Mouse (Mus musculus) kidney, postnatal 0 days (tissue): Measurements from ENCODE around the gene Dppa1. TPM values are rescaled to one million over a fixed set of nuclear protein-coding genes. Genes with fewer than 3 reads are reported as not detected.
"Not testable (repeated sequence)": the region's sequence is repeated elsewhere in the genome, so short reads cannot be mapped to it uniquely, and the experiment has no call there.

ENCODE experiments used
- ATAC-seq: fragments of 200-750 bp; cut with Nextera tagmentation; replicated peaks from 2 replicates; pipeline ENCODE4 v1.8.0; 2017; ENCODE audit warnings: low read depth, moderate number of reproducible peaks, moderate TSS enrichment, moderate library complexity; ENCODE audit not compliant: low FRiP score
- DNase-seq: peaks from one replicate; pipeline ENCODE4 v3.0.0-alpha.2; 2016; ENCODE audit warnings: low spot score
- H3K27ac ChIP-seq: fragments of 300-500 bp; sonication (generic); 2 replicates; pipeline ENCODE4 v1.5.1; 2014; ENCODE audit warnings: mild to moderate bottlenecking
- H3K27me3 ChIP-seq: fragments of 300-500 bp; sonication (generic); 2 replicates; pipeline ENCODE4 v1.6.1; 2014; ENCODE audit warnings: low read length, mixed read lengths; ENCODE audit not compliant: insufficient read depth
- H3K36me3 ChIP-seq: fragments of 300-500 bp; sonication (generic); 2 replicates; pipeline ENCODE4 v1.6.1; 2014; ENCODE audit warnings: low read length, mixed read lengths; ENCODE audit not compliant: insufficient read depth
- H3K4me1 ChIP-seq: fragments of 300-500 bp; sonication (generic); replicated peaks from 2 replicates; pipeline ENCODE4 v1.6.1; 2014; ENCODE audit warnings: antibody characterized with exemption, low read length, mixed read lengths; ENCODE audit not compliant: insufficient read depth
- H3K4me2 ChIP-seq: fragments of 300-500 bp; sonication (generic); 2 replicates; pipeline ENCODE4 v1.6.1; 2014; ENCODE audit warnings: mild to moderate bottlenecking, low read length, moderate library complexity, mixed read lengths
- H3K4me3 ChIP-seq: fragments of 300-500 bp; sonication (generic); replicated peaks from 2 replicates; pipeline ENCODE4 v1.5.1; 2014; ENCODE audit warnings: low read depth, low read length
- H3K9ac ChIP-seq: fragments of 300-500 bp; sonication (generic); 2 replicates; pipeline ENCODE4 v1.6.1; 2014; ENCODE audit warnings: low read depth, low read length
- H3K9me3 ChIP-seq: fragments of 300-500 bp; sonication (generic); replicated peaks from 2 replicates; pipeline ENCODE4 v1.6.1; 2016; ENCODE audit warnings: low read length, inconsistent platforms, mixed read lengths
- CTCF ChIP-seq: IDR thresholded peaks from 2 replicates; pipeline ENCODE4 v1.5.1; 2016; ENCODE audit warnings: antibody characterized with exemption, low read depth, mild to moderate bottlenecking, moderate library complexity
- WGBS: fragments of 180-500 bp; shearing (Covaris S2); extraction: QIAGEN DNeasy Blood & Tissue Kit; methylation state at CpG from one replicate; pipeline ENCODE4 v1.1.7; 2014; 5-methylcytosine and 5-hydroxymethylcytosine counted together
- polyA plus RNA-seq: library from polyadenylated mRNA; unstranded; fragments of >200 nt; fragmentation: Nextera tagmentation; extraction: Ambion mirVana; gene quantifications from 2 replicates; pipeline ENCODE4 v1.2.1, GENCODE M21; 2015

The Dppa1 gene
- 0.07 and 0.54 TPM in 2 replicates for polyA plus RNA-seq

GRCm38 (mm10) chr11:46629211-46629795, at the start of gene Dppa1:
TSS of gene Dppa1 (minus strand) at chr11:46629261.
- no peak for DNase-seq

GRCm38 (mm10) chr11:46667938-46668337, 38.9 kb upstream of the Dppa1 start:
- no peak overlapping the region for H3K27ac ChIP-seq
- no peak overlapping the region for H3K9ac ChIP-seq
- ATAC-seq = no peak
- H3K9me3 ChIP-seq = no peaks in the 10 kb centered on the region
- no peak for DNase-seq
- no peaks in the 10 kb centered on the region for H3K4me1 ChIP-seq
- no peaks in the 10 kb centered on the region for H3K36me3 ChIP-seq
- H3K27me3 ChIP-seq = no peaks in the 10 kb centered on the region
- TF ChIP-seq CTCF = no peak
- 76% methylated on average over 2 of the region's 2 CpGs for WGBS
- H3K4me3 ChIP-seq = no peak overlapping the region
- H3K4me2 ChIP-seq = no peak overlapping the region

More at GRCm38 (mm10) chr11:46629211-46629795, at the start of gene Dppa1:
- H3K27me3 ChIP-seq = no peaks in the 10 kb centered on the region
- no peak for TF ChIP-seq CTCF
- no peak within 1 kb of the TSS for H3K4me3 ChIP-seq
- no peaks in the 10 kb centered on the region for H3K9me3 ChIP-seq
- no peaks in the 10 kb centered on the region for H3K36me3 ChIP-seq
- H3K4me2 ChIP-seq = no peak within 1 kb of the TSS
- 59% methylated on average over 2 of the region's 2 CpGs for WGBS
- no peak within 1 kb of the TSS for H3K9ac ChIP-seq
- ATAC-seq = no peak
- H3K4me1 ChIP-seq = no peaks in the 10 kb centered on the region
- no peak within 1 kb of the TSS for H3K27ac ChIP-seq

DNA sequence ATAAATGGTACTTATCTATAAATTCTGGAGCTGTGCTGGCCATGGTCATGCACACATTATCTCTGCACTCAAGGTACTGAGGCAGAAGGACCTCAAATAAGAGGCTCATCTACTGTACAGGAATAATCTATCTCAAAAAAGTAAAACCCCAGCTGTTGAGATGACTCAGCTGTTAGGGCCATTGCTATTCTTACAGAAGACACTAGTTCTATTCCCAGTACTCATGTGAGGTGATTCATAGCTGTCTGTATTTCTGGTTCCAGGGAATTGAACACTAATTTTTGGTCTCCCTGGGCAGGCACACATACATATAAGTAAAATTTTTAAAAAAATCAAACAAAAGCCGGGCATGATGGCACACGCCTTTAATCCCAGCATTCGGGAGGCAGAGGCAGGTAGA, 38.0 kb upstream of the Dppa1 start:
- ATAC-seq = no peak
- no peak for TF ChIP-seq CTCF
- 95% methylated on average over 3 of the region's 3 CpGs for WGBS

DNA sequence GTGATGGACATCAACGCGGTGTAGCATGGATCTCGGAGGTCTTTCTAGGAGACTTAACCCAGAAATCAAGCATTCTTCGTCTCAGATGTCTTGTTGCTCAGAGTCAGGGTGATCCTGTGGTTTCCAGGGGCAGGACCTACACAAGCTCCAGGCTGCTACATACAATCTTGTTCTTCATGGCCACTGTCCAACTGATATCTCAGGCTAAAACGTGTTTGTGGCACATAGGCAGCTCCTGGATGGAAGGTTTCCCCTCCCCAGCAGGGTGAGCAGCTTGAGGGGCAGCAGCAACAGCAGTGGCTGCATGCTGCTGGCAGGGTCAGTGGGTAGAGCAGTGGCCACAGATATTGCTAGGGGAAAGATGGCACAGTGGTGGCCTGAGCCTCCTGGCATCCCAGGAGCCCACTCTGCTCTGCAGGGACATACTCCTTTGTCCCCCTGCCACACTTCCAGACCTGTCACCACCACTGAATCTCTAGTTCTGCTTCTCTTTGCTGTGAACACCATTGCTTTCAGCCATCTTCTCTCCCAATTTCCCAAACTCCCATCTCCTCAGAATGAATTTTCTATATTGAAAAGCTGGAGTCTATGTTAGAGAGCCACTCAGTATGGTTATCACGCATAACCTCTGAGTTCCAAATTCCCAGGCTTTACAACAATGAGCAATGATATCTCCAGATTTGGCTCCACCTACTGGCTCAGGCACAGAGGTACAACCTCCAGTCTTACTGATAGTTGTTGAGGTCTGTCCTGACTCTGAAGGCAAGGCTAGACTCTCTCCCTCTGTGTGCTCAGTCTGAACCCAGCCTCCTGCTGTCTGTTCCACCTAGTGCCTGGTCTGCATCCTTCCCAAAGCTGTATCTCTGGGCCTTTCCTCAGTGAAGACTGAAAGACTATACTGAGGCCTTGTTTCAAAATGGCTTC, 36.8 kb upstream of the Dppa1 start:
- peak; percentile 52; the same call in 1 of the 2 replicates for ATAC-seq
- WGBS = 69% methylated on average over 6 of the region's 6 CpGs

More for the DNA sequence above, 38.0 kb upstream of the Dppa1 start:
- DNase-seq = no peak
- H3K36me3 ChIP-seq = no peaks in the 10 kb centered on the region
- no peak overlapping the region for H3K9ac ChIP-seq
- H3K4me3 ChIP-seq = no peak overlapping the region
- no peaks in the 10 kb centered on the region for H3K9me3 ChIP-seq
- no peak overlapping the region for H3K27ac ChIP-seq
- no peaks in the 10 kb centered on the region for H3K4me1 ChIP-seq
- H3K4me2 ChIP-seq = no peak overlapping the region
- H3K27me3 ChIP-seq = no peaks in the 10 kb centered on the region

DNA sequence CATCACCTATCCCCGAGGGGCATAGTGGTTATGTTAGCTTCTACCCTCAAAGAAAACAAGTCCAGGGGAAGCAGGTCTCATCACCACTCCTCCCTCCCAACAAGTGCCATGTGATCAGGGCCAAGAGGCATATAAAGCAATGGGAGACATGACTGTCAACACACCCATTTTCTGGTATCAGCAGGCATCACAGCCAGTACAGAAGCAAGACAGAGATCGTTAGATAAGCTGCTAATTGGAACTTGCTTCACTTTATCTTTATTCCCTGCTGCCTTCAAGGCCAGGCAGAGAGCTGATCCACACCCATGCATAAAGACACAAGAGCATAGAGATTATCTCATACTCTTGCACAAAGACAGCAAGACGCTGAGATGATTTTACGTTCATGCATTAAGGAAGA, 34.2 kb upstream of the Dppa1 start:
- Histone ChIP-seq H3K4me3 (no peak overlapping the region), H3K36me3 (no peaks in the 10 kb centered on the region), H3K27me3 (no peaks in the 10 kb centered on the region), H3K4me2 (no peak overlapping the region), H3K4me1 (no peaks in the 10 kb centered on the region), H3K9me3 (no peaks in the 10 kb centered on the region), H3K9ac (no peak overlapping the region), H3K27ac (no peak overlapping the region)
- TF ChIP-seq CTCF = no peak
- ATAC-seq (no peak), DNase-seq (no peak)
- 68% methylated on average over 4 of the region's 4 CpGs for WGBS

More for the DNA sequence above, 36.8 kb upstream of the Dppa1 start:
- H3K36me3 ChIP-seq = no peaks in the 10 kb centered on the region
- no peak overlapping the region for H3K4me3 ChIP-seq
- no peaks in the 10 kb centered on the region for H3K4me1 ChIP-seq
- peak; percentile 74 for TF ChIP-seq CTCF
- DNase-seq = peak; percentile 73
- no peaks in the 10 kb centered on the region for H3K27me3 ChIP-seq
- no peak overlapping the region for H3K4me2 ChIP-seq
- no peaks in the 10 kb centered on the region for H3K9me3 ChIP-seq
- no peak overlapping the region for H3K9ac ChIP-seq
- H3K27ac ChIP-seq = no peak overlapping the region

GRCm38 (mm10) chr11:46652476-46652875, 23.4 kb upstream of the Dppa1 start:
- no peak overlapping the region for H3K27ac ChIP-seq
- WGBS = 79% methylated on average over 3 of the region's 3 CpGs
- H3K4me3 ChIP-seq = no peak overlapping the region
- no peak overlapping the region for H3K4me2 ChIP-seq
- no peak for DNase-seq
- H3K27me3 ChIP-seq = no peaks in the 10 kb centered on the region
- no peaks in the 10 kb centered on the region for H3K9me3 ChIP-seq
- no peak overlapping the region for H3K9ac ChIP-seq
- no peak for TF ChIP-seq CTCF
- no peak for ATAC-seq
- H3K4me1 ChIP-seq = no peaks in the 10 kb centered on the region
- no peaks in the 10 kb centered on the region for H3K36me3 ChIP-seq

GRCm38 (mm10) chr11:46649655-46650054, 20.6 kb upstream of the Dppa1 start:
- H3K9ac ChIP-seq, H3K4me1 ChIP-seq, H3K27me3 ChIP-seq, H3K4me3 ChIP-seq, DNase-seq, H3K4me2 ChIP-seq, H3K36me3 ChIP-seq, H3K27ac ChIP-seq, ATAC-seq, H3K9me3 ChIP-seq: not testable (repeated sequence)
- WGBS = 38% methylated on average over 3 of the region's 3 CpGs
